Mouse (Mus musculus): ENCODE measurements around the gene Stard5. TPM values are rescaled to one million over a fixed set of nuclear protein-coding genes. Genes with fewer than 3 reads are reported as not detected.

Gene Stard5
- polyA plus RNA-seq, 1 experiment from 2014 or later, result 25.8 TPM

- ATAC-seq (ENCODE audit: insufficient read depth, low FRiP score, low read depth), result no peak; the same call in 1 of the 2 replicates
- Histone ChIP-seq H3K27ac (peak overlapping the region; percentile 49; the same call in 1 of the 2 replicates), H3K4me3 (replicated peaks) (peak overlapping the region; percentile 17; the same call in 1 of the 2 replicates), H3K9me3 (no peaks in the 10 kb centered on the region), H3K4me1 (no peaks in the 10 kb centered on the region), H3K27me3 (replicated peaks) (no peaks in the 10 kb centered on the region), H3K9ac (no peak overlapping the region), H3K36me3 (no peaks in the 10 kb centered on the region), H3K4me2 (no peak overlapping the region)
- WGBS, result 43% methylated on average over 5 of the region's 5 CpGs
Observed at GRCm38 (mm10) chr7:83654938-83655630, 23.3 kb downstream of the Stard5 start.

- Histone ChIP-seq H3K4me1 (no peaks in the 10 kb centered on the region), H3K4me3 (replicated peaks) (no peak overlapping the region), H3K27ac (0 out of 2 replicates have a peak overlapping the region, but pooled peaks have one; percentile 9), H3K9ac (no peak overlapping the region), H3K4me2 (no peak overlapping the region), H3K36me3 (no peaks in the 10 kb centered on the region), H3K9me3 (no peaks in the 10 kb centered on the region), H3K27me3 (replicated peaks) (no peaks in the 10 kb centered on the region)
- 68% methylated on average over 1 of the region's 1 CpGs for WGBS
- ATAC-seq (ENCODE audit: insufficient read depth, low FRiP score, low read depth), result no peak
Observed at GRCm38 (mm10) chr7:83658716-83659115, 27.0 kb downstream of the Stard5 start.

DNA sequence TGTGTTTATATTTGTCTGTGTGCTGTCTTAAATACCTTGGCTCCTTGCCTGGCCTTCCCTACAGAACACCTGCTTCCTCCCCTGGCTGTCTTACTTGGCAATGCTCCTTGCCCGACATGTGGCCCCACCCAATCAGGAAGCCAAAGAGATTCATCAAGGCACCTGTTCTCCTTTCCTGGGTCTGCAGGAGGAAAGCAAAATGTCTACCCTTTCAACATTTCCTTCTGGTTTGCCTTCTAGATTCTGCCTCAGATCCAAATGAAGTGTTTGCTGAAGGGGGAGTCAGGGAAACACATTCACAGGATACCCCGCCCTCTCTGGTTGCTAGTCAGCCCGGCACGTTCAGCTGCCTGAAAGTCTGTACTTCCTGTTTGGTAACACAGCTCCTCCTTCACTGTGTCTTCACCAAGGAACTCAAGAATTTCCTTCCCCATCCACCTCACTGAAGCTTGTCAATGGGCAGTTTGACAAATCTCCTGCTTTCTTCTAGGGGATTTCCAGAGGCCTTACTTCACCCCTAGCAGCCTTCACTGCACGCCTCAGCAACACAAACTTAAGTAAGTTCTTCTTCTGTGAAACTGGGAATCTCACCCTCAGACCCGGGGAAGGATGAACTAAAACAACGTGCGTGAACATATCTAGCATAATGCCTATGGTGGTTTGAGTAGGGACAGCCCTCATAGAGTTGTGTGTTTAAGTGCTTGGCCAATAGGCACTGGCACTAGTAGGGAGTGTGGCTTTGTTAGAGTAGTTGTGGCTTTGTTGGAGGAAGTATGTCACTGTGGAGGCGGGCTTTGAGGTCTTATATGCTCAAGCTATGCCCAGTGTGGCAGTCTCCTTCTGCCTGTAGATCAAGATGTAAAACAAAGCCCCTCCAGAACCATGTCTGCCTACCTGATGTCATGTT is 27.7 kb downstream of the Stard5 start:
- Histone ChIP-seq H3K27me3 (replicated peaks) (no peaks in the 10 kb centered on the region), H3K4me3 (replicated peaks) (no peak overlapping the region), H3K9me3 (no peaks in the 10 kb centered on the region), H3K9ac (no peak overlapping the region), H3K27ac (no peak overlapping the region), H3K36me3 (no peaks in the 10 kb centered on the region), H3K4me1 (no peaks in the 10 kb centered on the region), H3K4me2 (no peak overlapping the region)
- no peak for ATAC-seq (ENCODE audit: insufficient read depth, low FRiP score, low read depth)
- WGBS, result 64% methylated on average over 9 of the region's 9 CpGs

- no peak overlapping the region for H3K4me2 ChIP-seq
- H3K27ac ChIP-seq, result no peak overlapping the region
- no peaks in the 10 kb centered on the region for H3K27me3 ChIP-seq (replicated peaks)
- no peaks in the 10 kb centered on the region for H3K4me1 ChIP-seq
- H3K9ac ChIP-seq, result no peak overlapping the region
- 92% methylated on average over 11 of the region's 11 CpGs for WGBS
- no peaks in the 10 kb centered on the region for H3K9me3 ChIP-seq
- no peak for ATAC-seq (ENCODE audit: insufficient read depth, low FRiP score, low read depth)
- no peak overlapping the region for H3K4me3 ChIP-seq (replicated peaks)
- H3K36me3 ChIP-seq, result no peaks in the 10 kb centered on the region
Observed at GRCm38 (mm10) chr7:83660273-83660691, 28.5 kb downstream of the Stard5 start.

GRCm38 (mm10) chr7:83661031-83661430 is 29.3 kb downstream of the Stard5 start:
- Histone ChIP-seq H3K27me3 (replicated peaks) (no peaks in the 10 kb centered on the region), H3K36me3 (no peaks in the 10 kb centered on the region), H3K27ac (no peak overlapping the region), H3K9ac (no peak overlapping the region), H3K4me1 (no peaks in the 10 kb centered on the region), H3K9me3 (no peaks in the 10 kb centered on the region), H3K4me2 (no peak overlapping the region), H3K4me3 (replicated peaks) (no peak overlapping the region)
- 85% methylated on average over 10 of the region's 10 CpGs for WGBS
- ATAC-seq (ENCODE audit: insufficient read depth, low FRiP score, low read depth), result no peak

DNA sequence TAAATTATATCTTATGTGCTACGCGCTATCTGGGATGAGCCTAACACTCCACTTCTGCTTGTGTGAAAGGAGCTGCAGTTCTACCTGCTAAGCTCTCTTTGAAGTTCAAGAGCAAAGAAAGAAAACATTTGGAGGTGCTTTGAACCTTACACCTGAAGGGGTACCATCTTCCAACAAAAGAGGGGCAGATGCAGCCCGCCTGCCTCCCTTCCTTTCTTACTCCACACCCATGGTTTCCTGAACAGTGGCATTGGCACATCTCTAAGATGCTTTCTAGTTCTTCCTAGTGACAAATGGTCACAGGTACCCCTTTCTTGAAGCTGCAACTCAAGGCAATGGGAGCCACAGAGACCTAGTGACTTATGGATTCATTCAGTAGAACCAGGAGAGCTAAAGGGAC is 30.0 kb downstream of the Stard5 start:
- no peak for ATAC-seq (ENCODE audit: insufficient read depth, low FRiP score, low read depth)
- no peaks in the 10 kb centered on the region for H3K36me3 ChIP-seq
- H3K9ac ChIP-seq, result no peak overlapping the region
- H3K9me3 ChIP-seq, result no peaks in the 10 kb centered on the region
- H3K4me1 ChIP-seq, result no peaks in the 10 kb centered on the region
- 96% methylated on average over 3 of the region's 3 CpGs for WGBS
- H3K27ac ChIP-seq, result no peak overlapping the region
- no peak overlapping the region for H3K4me2 ChIP-seq
- H3K4me3 ChIP-seq (replicated peaks), result no peak overlapping the region
- no peaks in the 10 kb centered on the region for H3K27me3 ChIP-seq (replicated peaks)

GRCm38 (mm10) chr7:83662711-83663375 is 31.1 kb downstream of the Stard5 start:
- no peaks in the 10 kb centered on the region for H3K27me3 ChIP-seq (replicated peaks)
- H3K27ac ChIP-seq, result no peak overlapping the region
- no peaks in the 10 kb centered on the region for H3K9me3 ChIP-seq
- H3K4me3 ChIP-seq (replicated peaks), result no peak overlapping the region
- H3K9ac ChIP-seq, result no peak overlapping the region
- no peak overlapping the region for H3K4me2 ChIP-seq
- 83% methylated on average over 6 of the region's 6 CpGs for WGBS
- no peak for ATAC-seq (ENCODE audit: insufficient read depth, low FRiP score, low read depth)
- no peaks in the 10 kb centered on the region for H3K4me1 ChIP-seq
- no peaks in the 10 kb centered on the region for H3K36me3 ChIP-seq

- no peak overlapping the region for H3K4me2 ChIP-seq
- H3K9me3 ChIP-seq, result no peaks in the 10 kb centered on the region
- H3K27ac ChIP-seq, result no peak overlapping the region
- no peaks in the 10 kb centered on the region for H3K4me1 ChIP-seq
- H3K36me3 ChIP-seq, result no peaks in the 10 kb centered on the region
- H3K27me3 ChIP-seq (replicated peaks), result no peaks in the 10 kb centered on the region
- no peak for ATAC-seq (ENCODE audit: insufficient read depth, low FRiP score, low read depth)
- H3K9ac ChIP-seq, result no peak overlapping the region
- H3K4me3 ChIP-seq (replicated peaks), result no peak overlapping the region
- 89% methylated on average over 4 of the region's 4 CpGs for WGBS
Observed at GRCm38 (mm10) chr7:83666087-83666595, 34.4 kb downstream of the Stard5 start.

- Histone ChIP-seq H3K27me3 (replicated peaks) (no peaks in the 10 kb centered on the region), H3K36me3 (no peaks in the 10 kb centered on the region), H3K4me3 (replicated peaks) (no peak overlapping the region), H3K9ac (no peak overlapping the region), H3K4me1 (no peaks in the 10 kb centered on the region), H3K9me3 (no peaks in the 10 kb centered on the region), H3K4me2 (no peak overlapping the region), H3K27ac (no peak overlapping the region)
- ATAC-seq (ENCODE audit: insufficient read depth, low FRiP score, low read depth), result no peak
- 69% methylated on average over 5 of the region's 5 CpGs for WGBS
Observed at GRCm38 (mm10) chr7:83667936-83668645, 36.3 kb downstream of the Stard5 start.

- no peak overlapping the region for H3K4me2 ChIP-seq
- H3K4me1 ChIP-seq, result no peaks in the 10 kb centered on the region
- no peak overlapping the region for H3K4me3 ChIP-seq (replicated peaks)
- 13% methylated on average over 1 of the region's 1 CpGs for WGBS
- H3K36me3 ChIP-seq, result no peaks in the 10 kb centered on the region
- H3K27ac ChIP-seq, result no peak overlapping the region
- no peaks in the 10 kb centered on the region for H3K27me3 ChIP-seq (replicated peaks)
- no peak for ATAC-seq (ENCODE audit: insufficient read depth, low FRiP score, low read depth)
- no peak overlapping the region for H3K9ac ChIP-seq
- H3K9me3 ChIP-seq, result no peaks in the 10 kb centered on the region
Observed at GRCm38 (mm10) chr7:83668724-83669123, 37.0 kb downstream of the Stard5 start.

- WGBS, result 83% methylated on average over 6 of the region's 6 CpGs
- Histone ChIP-seq H3K4me1 (no peaks in the 10 kb centered on the region), H3K27me3 (replicated peaks) (no peaks in the 10 kb centered on the region), H3K27ac (no peak overlapping the region), H3K4me3 (replicated peaks) (no peak overlapping the region), H3K9ac (no peak overlapping the region), H3K4me2 (no peak overlapping the region), H3K9me3 (0 out of 2 replicates have a peak, but pooled peaks cover 3% of the 10 kb centered on the region), H3K36me3 (no peaks in the 10 kb centered on the region)
- no peak for ATAC-seq (ENCODE audit: insufficient read depth, low FRiP score, low read depth)
Observed at GRCm38 (mm10) chr7:83671573-83671972, 39.8 kb downstream of the Stard5 start.
